Mouse (Mus musculus) hindbrain, embryonic 12.5 days (tissue): ENCODE measurements around the gene 2210016L21Rik. TPM values are rescaled to one million over a fixed set of nuclear protein-coding genes. Genes with fewer than 3 reads are reported as not detected.

Experiments used
- ATAC-seq: fragments of 200-750 bp; cut with Nextera tagmentation; 2 replicates; pipeline ENCODE4 v1.8.0; 2017; ENCODE audit warnings: moderate TSS enrichment; ENCODE audit not compliant: low FRiP score
- H3K27ac ChIP-seq: fragments of 300-500 bp; sonication (generic); 2 replicates; pipeline ENCODE4 v1.5.1; 2016; ENCODE audit warnings: mild to moderate bottlenecking
- H3K27me3 ChIP-seq: fragments of 300-500 bp; sonication (generic); 2 replicates; pipeline ENCODE4 v1.6.1; 2016; ENCODE audit warnings: mild to moderate bottlenecking
- H3K36me3 ChIP-seq: fragments of 300-500 bp; sonication (generic); 2 replicates; pipeline ENCODE4 v1.6.1; 2016; ENCODE audit warnings: mild to moderate bottlenecking
- H3K4me1 ChIP-seq: fragments of 300-500 bp; sonication (generic); 2 replicates; pipeline ENCODE4 v1.6.1; 2016
- H3K4me2 ChIP-seq: fragments of 300-500 bp; sonication (generic); replicated peaks from 2 replicates; pipeline ENCODE4 v1.6.1; 2016; ENCODE audit warnings: mild to moderate bottlenecking
- H3K4me3 ChIP-seq: fragments of 300-500 bp; sonication (generic); 2 replicates; pipeline ENCODE4 v1.5.1; 2016; ENCODE audit warnings: mild to moderate bottlenecking
- H3K9ac ChIP-seq: fragments of 300-500 bp; sonication (generic); 2 replicates; pipeline ENCODE4 v1.6.1; 2016; ENCODE audit warnings: mild to moderate bottlenecking, moderate library complexity
- H3K9me3 ChIP-seq: fragments of 300-500 bp; sonication (generic); replicated peaks from 2 replicates; pipeline ENCODE4 v1.6.1; 2016; ENCODE audit warnings: mild to moderate bottlenecking
- WGBS: fragments of 180-500 bp; shearing (Covaris S2); methylation state at CpG from one replicate; pipeline ENCODE4 v1.1.7; 2016; 5-methylcytosine and 5-hydroxymethylcytosine counted together
- polyA plus RNA-seq: library from polyadenylated mRNA; unstranded; fragments of >200 nt; fragmentation: Nextera tagmentation; extraction: Ambion mirVana; gene quantifications from 2 replicates; pipeline ENCODE4 v1.2.1, GENCODE M21; 2016

The 2210016L21Rik gene
- polyA plus RNA-seq, 1 experiment from 2014 or later: 72.0 TPM

- Histone ChIP-seq H3K36me3 (peaks cover 45% of the 10 kb centered on the region), H3K27ac (peak overlapping the region; percentile 17)
- 64% methylated on average over 5 of the region's 5 CpGs for WGBS
These were observed 7.4 kb downstream of the 2210016L21Rik start for GRCm38 (mm10) chr5:114949316-114949715.

GRCm38 (mm10) chr5:114949812-114950211 is 7.9 kb downstream of the 2210016L21Rik start:
- Histone ChIP-seq H3K9ac (no peak overlapping the region), H3K36me3 (peaks cover 45% of the 10 kb centered on the region), H3K4me1 (peaks cover 9% of the 10 kb centered on the region), H3K27me3 (no peaks in the 10 kb centered on the region), H3K4me3 (no peak overlapping the region), H3K4me2 (no peak overlapping the region), H3K9me3 (no peaks in the 10 kb centered on the region), H3K27ac (no peak overlapping the region)
- 0 out of 2 replicates have a peak, but pooled peaks have one; percentile 9 for ATAC-seq
- 78% methylated on average over 9 of the region's 9 CpGs for WGBS

More at GRCm38 (mm10) chr5:114949316-114949715, 7.4 kb downstream of the 2210016L21Rik start:
- Histone ChIP-seq H3K4me2 (no peak overlapping the region), H3K4me1 (peaks cover 9% of the 10 kb centered on the region), H3K27me3 (no peaks in the 10 kb centered on the region), H3K4me3 (no peak overlapping the region), H3K9ac (0 out of 2 replicates have a peak overlapping the region, but pooled peaks have one; percentile 13), H3K9me3 (no peaks in the 10 kb centered on the region)
- ATAC-seq: peak; percentile 14; the same call in 1 of the 2 replicates

DNA sequence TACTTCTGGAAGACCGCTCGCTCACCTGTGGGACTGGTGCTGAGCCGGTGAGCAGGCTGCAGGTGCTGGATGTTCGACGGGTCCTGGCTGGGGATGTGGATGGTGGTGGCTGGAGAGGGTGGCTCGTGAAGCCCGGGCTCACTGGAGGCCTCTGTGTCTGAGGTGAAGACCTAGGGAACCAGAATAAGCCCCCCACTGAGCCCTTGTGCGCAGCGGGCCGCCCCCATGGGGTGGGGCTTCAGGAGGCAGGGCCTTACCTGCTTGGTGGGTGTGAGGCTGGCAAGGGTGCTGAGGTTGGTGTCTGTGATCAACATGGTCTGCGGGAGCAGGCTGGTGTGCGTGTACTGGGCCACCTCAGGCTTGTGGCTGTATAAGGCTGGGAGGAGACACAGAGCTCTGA is 8.7 kb downstream of the 2210016L21Rik start:
- 69% methylated on average over 12 of the region's 12 CpGs for WGBS
- Histone ChIP-seq H3K4me1 (peaks cover 9% of the 10 kb centered on the region), H3K27ac (no peak overlapping the region)

DNA sequence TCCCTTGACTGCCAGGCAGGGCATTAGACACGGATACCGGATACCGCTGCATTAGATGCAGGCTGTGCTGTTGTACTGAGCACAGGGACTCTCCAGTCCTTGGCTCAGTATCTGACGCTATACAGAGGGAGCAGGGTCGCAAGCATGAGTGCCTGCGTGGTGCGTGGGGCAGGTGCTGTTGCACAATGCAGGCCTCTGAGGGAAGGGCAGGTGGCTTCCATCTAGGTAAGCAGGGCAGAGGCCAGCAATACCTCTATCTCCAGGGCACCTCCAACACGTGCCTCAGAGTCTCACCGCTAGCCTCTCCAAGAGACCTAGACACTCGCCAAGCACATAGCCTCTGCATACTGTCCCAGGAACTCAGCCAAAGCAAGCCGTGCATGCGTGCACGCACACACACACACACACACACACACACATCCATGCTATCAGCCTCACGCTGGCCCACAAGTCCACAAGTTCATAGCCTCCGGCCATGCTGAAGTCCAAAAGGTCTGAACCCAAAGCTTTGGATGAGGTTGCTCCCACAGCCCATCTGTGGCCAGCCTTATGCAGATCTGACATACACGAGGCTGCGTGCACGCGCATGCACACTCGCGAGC is 9.4 kb downstream of the 2210016L21Rik start:
- WGBS: 86% methylated on average over 21 of the region's 21 CpGs
- H3K4me1 ChIP-seq: peaks cover 9% of the 10 kb centered on the region
- no peak for ATAC-seq
- H3K36me3 ChIP-seq: peaks cover 36% of the 10 kb centered on the region
- H3K9me3 ChIP-seq: no peaks in the 10 kb centered on the region
- H3K27ac ChIP-seq: no peak overlapping the region
- no peaks in the 10 kb centered on the region for H3K27me3 ChIP-seq
- H3K4me2 ChIP-seq: no peak overlapping the region
- H3K4me3 ChIP-seq: no peak overlapping the region
- no peak overlapping the region for H3K9ac ChIP-seq

More for the DNA sequence above, 8.7 kb downstream of the 2210016L21Rik start:
- Histone ChIP-seq H3K4me3 (no peak overlapping the region), H3K4me2 (no peak overlapping the region), H3K36me3 (peaks cover 43% of the 10 kb centered on the region), H3K27me3 (no peaks in the 10 kb centered on the region), H3K9ac (no peak overlapping the region), H3K9me3 (no peaks in the 10 kb centered on the region)
- ATAC-seq: no peak

GRCm38 (mm10) chr5:114953326-114953725 is 11.4 kb downstream of the 2210016L21Rik start:
- Histone ChIP-seq H3K4me1 (peaks cover 9% of the 10 kb centered on the region), H3K36me3 (peaks cover 17% of the 10 kb centered on the region), H3K4me2 (no peak overlapping the region), H3K9ac (no peak overlapping the region), H3K4me3 (no peak overlapping the region), H3K9me3 (no peaks in the 10 kb centered on the region), H3K27me3 (no peaks in the 10 kb centered on the region), H3K27ac (no peak overlapping the region)
- WGBS: 91% methylated on average over 14 of the region's 14 CpGs
- ATAC-seq: no peak

DNA sequence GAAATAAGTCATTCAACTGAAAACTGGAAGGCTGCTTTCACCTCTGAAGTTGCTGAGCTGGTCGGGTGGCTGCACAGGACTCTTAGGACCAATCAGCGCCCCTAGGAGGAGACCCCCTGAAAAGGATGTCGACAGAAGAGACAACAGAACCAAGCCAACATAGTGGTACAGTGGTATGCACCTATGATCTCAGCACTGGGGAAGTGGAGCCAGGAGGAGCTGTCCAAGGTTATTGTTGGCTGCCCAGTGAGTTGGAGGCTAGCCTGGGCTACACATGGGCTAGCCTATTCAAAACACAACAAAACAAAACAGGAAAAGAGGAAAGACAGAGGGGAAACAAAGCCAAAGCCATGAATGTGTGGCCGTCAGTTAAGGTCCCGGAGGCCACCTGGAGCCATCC is 16.1 kb downstream of the 2210016L21Rik start:
- ATAC-seq: no peak
- WGBS: 80% methylated on average over 5 of the region's 5 CpGs
- Histone ChIP-seq H3K36me3 (no peaks in the 10 kb centered on the region), H3K27ac (no peak overlapping the region), H3K9me3 (no peaks in the 10 kb centered on the region), H3K4me1 (peaks cover 8% of the 10 kb centered on the region), H3K4me3 (no peak overlapping the region), H3K27me3 (no peaks in the 10 kb centered on the region), H3K4me2 (no peak overlapping the region), H3K9ac (no peak overlapping the region)

DNA sequence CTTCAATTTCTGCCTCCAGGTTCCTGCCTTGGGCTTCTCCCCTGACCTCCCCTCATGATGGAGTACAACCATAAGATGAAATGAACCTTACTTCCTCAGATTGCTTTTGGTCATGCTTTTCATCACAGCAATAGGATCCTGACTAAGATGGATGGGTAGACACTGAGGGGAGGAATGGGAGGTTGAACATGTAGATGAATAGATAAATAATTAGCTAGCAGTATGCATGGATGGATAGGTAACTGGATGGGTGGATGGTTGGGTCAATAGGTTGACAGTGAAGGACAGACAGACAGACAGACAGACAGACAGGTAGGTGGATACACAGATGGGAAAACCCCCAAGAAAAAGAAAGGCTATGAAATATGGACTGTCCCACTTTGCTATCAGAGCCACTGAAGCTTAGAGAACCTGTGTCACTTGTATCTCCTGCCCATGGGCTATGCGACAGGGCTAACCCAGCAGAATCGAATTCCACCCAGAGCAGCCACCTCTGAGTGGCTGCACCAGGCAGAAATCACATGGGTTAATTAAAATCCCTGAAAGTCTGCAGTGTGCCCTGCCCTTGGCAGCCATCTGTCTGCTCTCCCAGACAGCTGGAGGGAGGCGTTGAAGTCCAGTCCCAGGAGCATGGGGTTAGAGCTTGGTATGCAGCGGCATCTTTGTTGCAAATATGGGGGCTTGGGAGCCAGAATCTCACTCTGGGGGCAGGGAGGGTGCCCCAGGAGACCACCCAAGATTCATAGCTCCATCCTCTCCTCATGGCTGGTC is 19.8 kb downstream of the 2210016L21Rik start:
- peaks cover 8% of the 10 kb centered on the region for H3K4me1 ChIP-seq
- no peaks in the 10 kb centered on the region; the same call in none of the 2 replicates for H3K27me3 ChIP-seq
- WGBS: 35% methylated on average over 4 of the region's 4 CpGs
- no peaks in the 10 kb centered on the region for H3K36me3 ChIP-seq
- no peak overlapping the region for H3K27ac ChIP-seq
- H3K9ac ChIP-seq: no peak overlapping the region
- H3K4me2 ChIP-seq: no peak overlapping the region
- no peak; the same call in 1 of the 2 replicates for ATAC-seq
- H3K4me3 ChIP-seq: no peak overlapping the region
- H3K9me3 ChIP-seq: no peaks in the 10 kb centered on the region

- H3K9me3 ChIP-seq: no peaks in the 10 kb centered on the region
- H3K27ac ChIP-seq: no peak overlapping the region
- no peaks in the 10 kb centered on the region for H3K36me3 ChIP-seq
- no peak for ATAC-seq
- peaks cover 17% of the 10 kb centered on the region for H3K27me3 ChIP-seq
- WGBS: 66% methylated on average over 7 of the region's 7 CpGs
- H3K4me1 ChIP-seq: peaks cover 13% of the 10 kb centered on the region
- no peak overlapping the region for H3K9ac ChIP-seq
- no peak overlapping the region for H3K4me2 ChIP-seq
- H3K4me3 ChIP-seq: no peak overlapping the region
These were observed 22.5 kb downstream of the 2210016L21Rik start for GRCm38 (mm10) chr5:114964315-114964966.

DNA sequence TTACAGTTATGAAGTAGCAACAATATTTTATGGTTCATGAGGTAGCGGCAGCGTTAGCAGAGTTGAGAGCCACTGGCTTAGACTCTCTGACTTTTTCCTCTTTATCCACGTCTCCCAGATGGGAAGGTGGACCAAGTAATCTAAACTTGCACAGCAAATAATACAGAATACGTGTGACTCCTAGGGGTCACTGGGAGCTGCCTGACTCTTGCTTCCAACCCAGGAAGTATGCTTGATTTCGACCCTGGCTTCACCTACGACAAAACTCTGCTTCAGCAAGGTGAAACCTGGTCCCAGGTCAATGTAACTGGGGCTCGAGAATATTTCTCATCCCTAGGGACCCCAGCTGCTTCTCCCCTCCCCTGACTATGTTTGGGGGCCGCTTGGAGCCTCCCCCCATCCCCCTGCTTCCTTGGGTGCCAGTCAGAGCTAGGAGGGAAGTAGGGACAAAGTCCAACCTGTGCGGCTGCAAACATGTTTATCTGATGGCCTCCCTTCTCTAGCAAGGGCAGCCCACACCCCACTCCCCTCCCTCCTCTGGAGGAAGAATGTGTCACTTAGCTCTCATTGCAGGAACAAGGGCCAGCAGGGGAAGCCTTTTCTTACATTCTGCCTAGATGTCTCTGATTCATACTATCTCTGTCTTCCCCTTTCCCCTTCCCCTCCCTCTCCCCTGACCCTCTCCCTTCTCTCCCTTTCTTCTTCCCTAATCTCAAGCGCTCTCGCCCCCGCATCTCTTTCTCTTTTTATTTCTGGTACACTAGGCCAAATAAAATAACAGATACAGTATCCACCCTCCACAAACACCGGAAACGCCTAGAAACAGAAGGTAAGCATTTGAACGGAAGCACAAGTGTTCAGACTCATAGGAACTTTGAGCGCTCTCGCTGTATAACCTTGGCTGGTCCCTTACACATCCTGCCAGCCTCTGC is 23.3 kb downstream of the 2210016L21Rik start:
- no peak for ATAC-seq
- no peaks in the 10 kb centered on the region for H3K36me3 ChIP-seq
- 67% methylated on average over 17 of the region's 17 CpGs for WGBS
- H3K4me3 ChIP-seq: no peak overlapping the region
- H3K4me1 ChIP-seq: peaks cover 13% of the 10 kb centered on the region
- no peak overlapping the region for H3K27ac ChIP-seq
- H3K27me3 ChIP-seq: peaks cover 23% of the 10 kb centered on the region
- no peak overlapping the region for H3K9ac ChIP-seq
- no peaks in the 10 kb centered on the region for H3K9me3 ChIP-seq
- H3K4me2 ChIP-seq: no peak overlapping the region

DNA sequence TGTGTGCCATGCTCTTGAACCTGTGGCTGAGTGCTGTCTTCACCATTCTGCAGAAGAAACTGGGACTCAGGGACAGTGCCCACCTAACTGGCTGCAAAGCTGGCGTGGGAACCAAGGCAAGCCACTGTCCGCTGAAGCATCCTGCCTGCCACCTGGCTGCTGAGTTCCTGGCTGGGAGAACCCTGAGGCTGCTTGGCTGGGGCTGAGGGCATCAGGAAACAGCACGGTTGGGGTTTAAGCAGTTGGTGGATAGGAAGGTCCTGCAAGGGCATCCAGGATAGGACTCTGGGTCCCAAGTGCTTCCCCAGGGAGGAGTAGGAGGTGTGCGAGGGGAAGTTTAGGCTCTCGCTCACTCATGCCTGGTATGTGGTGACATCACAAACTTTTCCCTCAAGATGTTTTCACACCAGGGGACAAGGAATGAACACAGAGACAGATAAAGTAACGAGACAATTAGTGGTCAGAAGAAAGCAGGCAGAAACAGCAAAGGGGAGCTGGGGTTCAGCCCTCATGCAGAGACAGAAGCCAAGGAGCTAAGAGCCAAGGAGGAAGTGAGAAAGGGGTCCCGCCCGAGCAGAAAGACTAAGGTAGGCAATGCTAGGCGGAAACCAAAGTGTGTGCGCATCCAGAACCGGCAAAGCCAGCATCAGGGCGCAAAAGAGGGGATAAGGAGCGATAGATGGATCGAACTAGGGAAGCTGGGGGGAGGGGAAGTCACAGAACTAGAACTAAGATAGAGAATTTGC is 25.7 kb downstream of the 2210016L21Rik start:
- 33% methylated on average over 14 of the region's 14 CpGs for WGBS
- H3K9me3 ChIP-seq: no peaks in the 10 kb centered on the region
- H3K4me2 ChIP-seq: no peak overlapping the region
- H3K27me3 ChIP-seq: peaks cover 23% of the 10 kb centered on the region
- H3K4me1 ChIP-seq: 0 out of 2 replicates have a peak, but pooled peaks cover 5% of the 10 kb centered on the region
- H3K9ac ChIP-seq: no peak overlapping the region
- H3K4me3 ChIP-seq: no peak overlapping the region
- ATAC-seq: no peak
- no peaks in the 10 kb centered on the region for H3K36me3 ChIP-seq
- H3K27ac ChIP-seq: no peak overlapping the region

DNA sequence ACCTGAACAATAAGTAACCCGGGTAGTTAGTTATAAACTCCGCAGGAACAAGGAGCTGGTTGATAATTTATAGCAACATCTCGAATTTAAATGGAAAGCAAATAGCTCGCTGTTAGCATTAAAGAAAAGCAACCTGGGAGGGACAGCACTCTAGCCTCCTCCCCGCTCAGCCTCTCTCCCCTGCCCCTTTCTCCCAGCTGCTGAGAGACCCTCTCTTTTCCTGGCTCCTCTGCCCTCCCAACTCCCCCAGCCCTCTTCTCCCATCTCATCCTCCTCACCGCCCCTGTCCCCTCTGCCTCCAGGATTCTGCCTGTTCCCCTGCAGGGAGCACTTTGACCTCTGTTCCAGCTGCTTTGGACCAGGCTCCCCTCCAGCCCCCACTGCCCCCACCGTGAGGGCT is 26.7 kb downstream of the 2210016L21Rik start:
- 0 out of 2 replicates have a peak, but pooled peaks cover 5% of the 10 kb centered on the region for H3K4me1 ChIP-seq
- no peak overlapping the region for H3K27ac ChIP-seq
- no peak for ATAC-seq
- no peaks in the 10 kb centered on the region for H3K9me3 ChIP-seq
- peaks cover 23% of the 10 kb centered on the region for H3K27me3 ChIP-seq
- 19% methylated on average over 7 of the region's 7 CpGs for WGBS
- H3K9ac ChIP-seq: 0 out of 2 replicates have a peak overlapping the region, but pooled peaks have one; percentile 27
- H3K36me3 ChIP-seq: no peaks in the 10 kb centered on the region
- H3K4me2 ChIP-seq: no peak overlapping the region
- no peak overlapping the region for H3K4me3 ChIP-seq
